Mouse (Mus musculus) R1 (cell line): ENCODE data around the gene Ntm.
A peak's percentile ranks its signal among the peaks of the same experiment; 100 is the strongest.

Source experiments
- DNase-seq: peaks from one replicate; pipeline ENCODE4 v3.0.0-alpha.2; 2018; ENCODE audit warnings: low read depth, low spot score

The Ntm gene

DNA sequence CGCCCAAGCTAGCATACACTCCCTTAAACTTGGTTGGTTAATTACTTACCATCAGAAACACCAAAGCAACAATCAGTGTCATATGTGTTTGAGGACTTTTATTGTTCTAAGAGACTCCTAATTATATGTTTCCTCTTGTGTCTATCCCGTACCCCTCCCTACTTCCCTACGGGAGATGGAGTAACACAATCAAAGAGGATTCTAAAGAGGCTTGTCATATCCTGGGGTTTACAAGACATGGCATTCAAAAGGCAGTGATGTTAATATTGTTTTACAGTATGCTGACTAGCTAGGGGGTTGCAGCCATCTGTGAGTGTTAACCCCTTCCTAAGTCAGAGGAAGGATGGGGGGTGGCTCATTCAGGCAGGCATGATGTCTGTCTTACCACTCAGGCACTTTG, 715.1 kb downstream of the Ntm start:
- no peak for DNase-seq

DNA sequence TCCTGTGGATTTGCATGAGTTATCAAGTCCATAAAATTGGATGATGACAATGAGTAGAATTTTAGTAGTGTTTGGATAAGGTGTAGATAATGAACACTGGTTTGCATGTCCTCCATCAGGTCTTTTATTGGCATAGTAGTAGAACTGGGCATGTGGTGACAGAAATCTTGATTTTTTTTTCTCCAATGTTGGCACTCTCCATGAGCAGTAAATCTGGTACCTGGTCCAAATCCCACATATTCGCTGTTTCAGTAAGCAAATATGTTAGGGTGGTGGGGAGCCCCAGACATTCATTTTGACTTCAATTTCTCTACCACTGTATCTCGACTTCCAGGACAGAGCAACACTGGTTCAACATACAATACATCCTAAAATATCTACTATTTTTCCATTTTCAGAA, 718.9 kb downstream of the Ntm start:
- DNase-seq: no peak

DNA sequence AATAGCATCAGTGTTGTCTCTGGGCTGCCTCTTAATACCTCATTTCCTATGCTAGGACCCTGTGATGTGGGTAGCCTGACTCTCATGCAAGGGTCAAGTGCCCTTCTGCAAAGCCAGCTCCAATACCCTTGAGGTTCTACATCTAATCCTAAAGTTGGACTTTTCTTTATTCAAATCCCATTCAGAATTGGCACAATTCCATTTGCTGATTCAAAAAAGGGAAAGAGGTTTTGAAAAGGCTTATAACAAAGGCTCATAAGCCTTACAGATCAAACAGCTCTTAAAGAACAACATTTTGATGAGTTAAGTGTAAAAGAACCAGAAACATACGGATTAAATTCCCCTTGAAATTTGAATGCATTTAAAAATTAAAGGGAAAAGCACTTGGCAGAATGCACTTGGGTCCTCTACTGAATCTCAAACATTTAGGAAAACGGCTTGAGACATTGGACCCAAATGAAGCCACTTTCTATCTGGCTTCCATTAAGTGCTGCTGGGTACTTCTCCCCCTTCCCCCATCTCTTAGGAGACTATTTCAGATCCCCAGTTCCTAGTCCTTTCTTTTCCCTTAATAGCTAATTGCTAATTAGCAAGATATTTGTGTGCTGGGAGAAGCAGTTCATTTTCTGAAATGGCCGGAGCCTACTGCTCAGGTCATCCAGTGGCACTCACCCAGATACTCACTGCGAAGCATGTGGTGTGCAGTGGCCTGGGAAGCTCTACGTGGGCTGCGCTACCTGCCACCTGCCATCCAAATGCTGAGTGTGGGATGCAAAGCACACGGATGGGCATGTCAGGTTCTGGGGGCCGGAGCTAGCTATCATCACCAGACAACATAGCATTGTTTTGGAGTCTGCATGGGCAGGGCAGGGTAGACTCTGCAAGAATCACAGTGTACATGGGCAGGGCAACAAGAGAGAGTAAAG, 720.2 kb downstream of the Ntm start:
- DNase-seq: no peak

GRCm38 (mm10) chr9:29240797-29241196, 722.1 kb downstream of the Ntm start:
- DNase-seq: no peak

- no peak for DNase-seq
Measured at GRCm38 (mm10) chr9:29238973-29239372, 724.0 kb downstream of the Ntm start.

- no peak for DNase-seq
Measured at GRCm38 (mm10) chr9:29236752-29237151, 726.2 kb downstream of the Ntm start.

DNA sequence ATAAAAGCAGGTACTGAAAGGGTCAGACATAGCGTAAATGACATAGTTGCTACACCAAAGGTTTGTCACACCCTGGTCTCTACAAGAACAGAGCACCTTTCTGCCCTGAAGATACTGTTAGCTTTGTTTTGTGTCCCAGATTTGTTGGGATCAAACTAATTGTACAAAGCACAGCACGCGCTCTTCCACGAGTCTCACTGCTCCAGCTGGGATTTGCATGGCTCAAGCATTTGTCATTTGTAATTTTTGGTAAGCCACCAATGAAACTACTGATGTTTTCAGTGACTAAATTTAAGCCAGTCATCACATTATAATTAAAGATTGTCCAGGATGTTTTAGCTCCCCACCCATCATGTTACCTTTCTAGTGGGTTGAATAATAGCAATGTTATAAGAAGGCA, 735.2 kb downstream of the Ntm start:
- DNase-seq: no peak

DNA sequence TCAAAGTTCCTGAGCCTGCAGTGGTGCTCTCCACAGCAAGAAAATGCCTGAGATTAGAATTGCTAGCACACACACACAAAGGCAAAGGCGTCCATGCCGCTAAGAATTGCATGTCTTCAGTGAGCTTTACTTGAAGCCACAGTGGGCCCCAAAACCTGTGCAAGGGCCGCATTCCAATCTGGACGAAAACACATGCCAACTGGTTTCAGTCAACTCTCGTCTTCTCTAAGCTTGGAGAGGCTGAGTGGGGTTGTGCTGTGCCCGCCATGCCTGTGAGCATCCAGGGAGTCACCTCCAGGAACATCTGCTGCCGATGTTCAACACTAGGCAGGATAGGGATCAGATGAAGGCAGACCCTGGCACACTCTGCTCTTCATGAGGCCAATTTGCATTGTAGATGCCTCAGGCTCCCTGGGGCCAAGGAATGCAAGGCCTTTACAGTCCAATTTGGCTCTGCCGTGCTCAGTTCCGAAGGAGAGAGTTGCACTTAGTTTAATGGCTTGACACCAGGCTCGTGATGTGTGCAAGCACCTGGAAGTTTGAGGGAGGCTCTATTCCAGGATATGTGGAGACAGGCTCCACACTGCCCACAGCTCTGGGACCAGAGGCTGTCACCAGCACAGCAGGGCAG, 739.9 kb downstream of the Ntm start:
- peak; percentile 63 for DNase-seq

GRCm38 (mm10) chr9:29220941-29221615, 741.9 kb downstream of the Ntm start:
- DNase-seq: no peak

DNA sequence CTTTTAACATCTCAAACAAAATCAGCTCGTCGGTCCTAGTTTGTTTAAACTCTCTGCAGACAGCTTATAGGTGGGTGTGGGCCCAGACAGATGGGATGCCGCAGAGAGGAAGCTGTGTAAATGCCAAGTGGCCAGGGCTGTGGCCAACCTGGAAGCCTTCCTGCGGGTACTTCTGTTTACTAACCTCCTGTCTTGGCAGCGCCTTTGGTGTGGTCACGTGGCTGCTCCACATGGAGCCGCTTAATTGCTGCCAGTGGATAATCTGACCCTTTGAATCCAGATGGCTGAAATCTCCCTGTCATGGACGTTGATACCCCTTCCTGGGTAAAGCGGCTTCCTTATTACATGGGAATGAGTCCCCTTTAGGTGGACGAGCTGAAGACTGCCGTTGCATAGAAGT, 742.4 kb downstream of the Ntm start:
- DNase-seq: no peak

- no peak for DNase-seq
Measured at GRCm38 (mm10) chr9:29217951-29218350, 745.0 kb downstream of the Ntm start.

DNA sequence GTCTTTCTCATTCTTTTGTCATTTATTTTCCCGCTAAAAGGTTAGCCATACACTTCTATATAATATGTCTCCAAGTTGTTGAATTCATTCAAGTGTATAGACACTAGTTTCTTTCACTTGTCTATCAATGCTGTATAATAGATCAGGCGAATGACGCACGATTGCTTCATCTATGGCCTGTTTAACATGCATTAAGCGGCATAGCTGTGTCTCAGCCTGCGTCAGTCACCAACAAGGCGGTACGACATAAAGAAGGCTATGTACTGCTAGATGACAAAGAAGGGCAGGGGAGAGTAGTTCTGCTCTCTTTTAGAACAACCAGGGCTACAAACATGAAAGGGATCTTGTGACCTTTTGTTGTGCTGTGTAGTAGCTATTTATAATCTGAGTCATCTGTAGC, 746.4 kb downstream of the Ntm start:
- no peak for DNase-seq

GRCm38 (mm10) chr9:29215796-29216195, 747.1 kb downstream of the Ntm start:
- no peak for DNase-seq

DNA sequence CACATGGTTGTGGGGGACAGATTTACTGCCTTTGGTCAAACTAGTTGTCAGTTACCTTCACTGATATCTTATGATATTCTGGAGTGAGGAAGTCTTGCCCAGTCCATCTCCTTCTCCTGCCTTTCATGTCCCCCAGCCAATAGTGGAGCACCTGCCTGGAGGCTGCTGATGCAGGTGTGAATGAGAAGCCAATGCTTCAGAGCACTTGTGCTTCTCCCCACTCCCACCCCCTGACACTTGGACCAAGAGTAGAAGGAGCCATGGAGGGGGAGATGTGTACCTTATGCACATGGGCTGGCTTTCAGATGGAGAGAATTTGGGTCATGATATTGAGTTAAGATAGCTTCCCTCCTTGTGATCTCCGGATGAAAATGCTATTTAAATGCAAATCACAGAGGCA, 747.7 kb downstream of the Ntm start:
- DNase-seq: no peak

DNA sequence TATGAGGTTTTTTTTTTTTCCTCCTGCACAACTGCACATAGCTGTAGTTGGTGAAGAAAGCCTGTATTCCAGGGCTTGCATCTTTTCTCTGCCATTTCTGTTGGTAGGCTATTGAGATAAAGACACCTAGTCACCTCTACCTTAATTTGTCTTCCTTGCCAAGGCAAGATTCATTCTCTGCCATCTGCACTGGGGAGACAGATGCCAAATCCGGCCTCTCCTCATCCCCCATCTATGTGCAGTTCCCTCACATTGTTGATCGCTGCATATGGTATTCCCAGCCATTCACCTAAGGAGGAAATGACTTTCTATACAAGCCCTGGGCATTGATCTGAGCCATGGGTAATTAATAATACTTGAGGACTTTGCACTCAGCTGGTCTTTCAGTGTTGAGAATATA, 753.7 kb downstream of the Ntm start:
- no peak for DNase-seq

DNA sequence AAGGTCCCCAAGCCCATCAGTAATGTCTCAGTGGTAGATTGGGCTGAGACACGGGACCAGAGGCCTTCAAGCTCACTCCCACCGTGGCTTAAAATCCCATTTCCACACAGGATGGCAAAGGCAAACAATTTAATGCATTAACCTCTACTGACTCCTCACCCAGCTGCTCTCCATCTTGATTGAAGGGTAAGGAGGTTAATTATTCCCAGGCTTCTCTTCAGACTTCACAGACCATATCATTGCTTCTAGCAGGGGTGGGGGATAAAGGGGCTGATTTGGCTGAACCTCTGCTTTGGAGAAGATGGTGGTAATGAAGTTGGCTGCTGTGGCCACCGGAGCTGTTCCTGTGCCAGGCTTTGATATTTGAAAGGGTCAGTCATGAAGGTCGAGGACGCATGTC, 754.8 kb downstream of the Ntm start:
- no peak for DNase-seq

DNA sequence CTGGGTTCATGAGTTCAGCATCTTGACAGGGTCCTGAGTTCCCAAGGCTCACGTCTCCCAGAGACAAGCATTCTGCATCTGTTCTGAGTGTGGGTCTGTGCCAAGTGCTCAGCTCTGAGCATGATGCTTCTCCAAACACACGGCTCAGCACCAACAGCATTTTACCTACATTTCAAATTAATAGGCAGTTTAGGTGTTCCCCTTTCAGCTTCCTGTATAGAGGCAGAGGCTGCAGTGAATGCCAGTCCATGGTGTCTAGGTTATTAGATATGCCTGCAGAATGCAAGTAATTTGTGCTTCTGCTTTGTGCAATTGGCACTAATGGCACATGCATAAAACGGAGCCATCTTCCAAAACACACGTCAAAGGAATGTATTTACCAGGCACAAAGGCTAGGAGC, 757.3 kb downstream of the Ntm start:
- DNase-seq: no peak

DNA sequence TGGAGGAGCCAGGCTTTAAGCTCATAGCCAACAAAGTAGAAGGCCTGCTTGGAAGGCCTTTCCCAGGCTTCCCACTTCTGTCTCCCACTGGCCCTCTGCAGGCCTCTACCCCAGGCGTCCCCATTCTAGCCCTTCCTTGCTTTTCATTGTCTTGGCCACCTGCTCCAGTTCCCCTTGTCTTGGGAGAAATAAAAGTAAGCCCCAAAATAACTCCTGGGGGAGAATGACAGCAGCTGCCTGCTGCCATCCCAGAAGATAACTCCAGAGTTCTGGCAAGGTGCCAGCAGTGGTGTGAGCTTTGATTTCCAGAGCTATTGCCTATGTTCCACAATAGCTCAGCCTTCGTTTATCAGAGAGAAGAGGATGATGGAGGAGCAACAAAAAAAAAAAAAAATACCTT, 760.7 kb downstream of the Ntm start:
- no peak for DNase-seq

GRCm38 (mm10) chr9:29201163-29202053, 761.5 kb downstream of the Ntm start:
- peak; percentile 25 for DNase-seq

GRCm38 (mm10) chr9:29197046-29197445, 765.9 kb downstream of the Ntm start:
- DNase-seq: no peak

DNA sequence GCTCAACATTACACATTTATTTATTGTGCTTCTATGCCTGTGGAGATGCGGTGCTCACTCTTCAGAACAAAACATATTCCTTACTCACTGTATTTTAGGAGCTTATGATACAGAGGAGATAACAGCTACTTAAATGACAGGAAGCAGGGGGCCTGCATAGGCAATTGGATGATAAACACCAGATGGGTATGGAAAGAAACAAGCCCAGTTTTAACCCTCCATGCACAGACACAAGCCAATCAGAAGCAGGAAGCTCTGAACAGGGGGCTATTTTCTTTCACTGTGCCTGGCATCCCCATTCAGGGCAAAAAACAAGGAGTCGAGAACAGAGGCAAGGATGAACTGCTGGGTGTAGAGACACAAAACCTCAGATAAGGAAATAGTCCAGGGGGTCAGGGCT, 768.7 kb downstream of the Ntm start:
- DNase-seq: no peak

DNA sequence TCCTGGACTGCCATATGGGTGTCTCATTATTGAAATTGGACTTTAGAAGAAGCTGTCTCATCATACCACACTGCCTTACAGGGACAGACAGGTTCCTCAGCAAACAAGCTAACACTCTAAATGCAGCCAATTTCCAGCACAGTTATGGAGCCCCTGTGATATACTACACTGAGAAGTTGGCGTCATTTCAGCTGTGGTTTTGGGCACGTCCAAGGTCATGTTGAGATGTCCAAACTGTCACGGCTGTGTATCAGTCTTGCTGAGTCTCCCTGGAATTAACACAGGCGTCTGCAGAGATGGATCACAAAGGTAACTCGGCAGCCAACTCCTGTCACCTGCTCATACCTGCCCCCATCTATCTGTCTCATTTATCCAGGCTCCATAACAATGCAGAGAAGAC, 779.9 kb downstream of the Ntm start:
- DNase-seq: no peak
